Mouse (Mus musculus): ENCODE data around the gene Vamp1. TPM values are rescaled to one million over a fixed set of nuclear protein-coding genes. Genes with fewer than 3 reads are reported as not detected.

Gene Vamp1
- polyA plus RNA-seq, 1 experiment from 2014 or later, result 3.3 TPM

DNA sequence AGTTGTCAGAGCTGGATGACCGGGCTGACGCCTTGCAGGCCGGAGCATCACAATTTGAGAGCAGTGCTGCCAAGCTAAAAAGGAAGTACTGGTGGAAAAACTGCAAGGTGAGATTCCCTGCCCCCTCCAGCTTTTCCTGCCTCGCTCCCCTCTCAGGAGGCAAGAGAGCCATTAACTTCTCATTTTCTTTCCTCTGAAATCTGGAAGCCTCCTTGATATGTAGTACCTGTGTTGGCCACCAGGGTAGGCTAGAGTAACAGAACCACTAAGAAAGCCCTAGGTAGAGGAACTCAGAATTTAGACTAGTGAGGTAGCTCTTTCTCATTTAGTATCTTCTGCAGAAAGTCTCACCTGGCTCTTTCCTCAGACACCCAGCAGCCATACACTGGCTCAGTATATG lies 3.6 kb downstream of the Vamp1 start:
- WGBS, result 79% methylated on average over 4 of the region's 4 CpGs
- Histone ChIP-seq H3K36me3 (no peaks in the 10 kb centered on the region), H3K4me3 (no peak overlapping the region), H3K27ac (no peak overlapping the region), H3K27me3 (ENCODE audit: insufficient read depth, poor library complexity, severe bottlenecking) (peaks cover 10% of the 10 kb centered on the region), H3K4me1 (replicated peaks) (peaks cover 15% of the 10 kb centered on the region), H3K9me3 (no peaks in the 10 kb centered on the region)
- DNase-seq (ENCODE audit: low spot score), result peak; percentile 31

DNA sequence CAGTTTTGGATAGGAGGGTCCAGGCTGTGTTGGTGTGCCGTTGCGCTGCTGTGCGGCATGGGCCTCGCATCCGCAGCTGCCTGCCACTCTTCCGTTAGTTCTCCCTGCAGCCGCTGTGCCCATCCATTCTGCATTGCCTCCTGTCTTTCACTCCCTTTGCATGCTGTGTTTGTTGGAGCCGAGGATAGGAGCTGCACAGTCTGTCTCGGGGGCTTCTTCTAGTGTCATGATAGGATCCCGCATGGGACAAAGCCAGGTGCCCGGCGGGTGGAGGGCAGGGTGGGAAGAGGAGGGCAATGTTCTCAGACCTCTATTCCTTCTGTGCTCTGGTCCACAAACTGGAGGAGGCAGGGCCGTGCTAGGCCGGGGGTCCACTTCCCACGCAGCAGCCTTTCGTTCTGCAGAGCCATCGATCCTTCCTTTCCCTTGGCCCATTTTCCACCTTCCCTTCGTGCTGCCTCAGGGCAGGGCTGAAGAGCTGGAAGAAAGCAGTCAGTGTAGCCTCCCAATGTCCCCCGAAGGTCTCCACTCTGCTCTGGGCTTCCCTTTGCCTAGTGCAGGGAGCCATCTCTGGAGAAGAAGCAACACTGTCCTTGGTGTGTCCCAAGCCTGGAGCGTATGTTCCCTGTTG lies 5.9 kb downstream of the Vamp1 start:
- H3K36me3 ChIP-seq, result peaks cover 4% of the 10 kb centered on the region; the same call in 1 of the 2 replicates
- peaks cover 9% of the 10 kb centered on the region for H3K27me3 ChIP-seq (ENCODE audit: insufficient read depth, poor library complexity, severe bottlenecking)
- DNase-seq (ENCODE audit: low spot score), result no peak
- 90% methylated on average over 20 of the region's 20 CpGs for WGBS
- H3K27ac ChIP-seq, result no peak overlapping the region
- peaks cover 4% of the 10 kb centered on the region for H3K4me1 ChIP-seq (replicated peaks)
- no peak overlapping the region for H3K4me3 ChIP-seq
- H3K9me3 ChIP-seq, result no peaks in the 10 kb centered on the region

DNA sequence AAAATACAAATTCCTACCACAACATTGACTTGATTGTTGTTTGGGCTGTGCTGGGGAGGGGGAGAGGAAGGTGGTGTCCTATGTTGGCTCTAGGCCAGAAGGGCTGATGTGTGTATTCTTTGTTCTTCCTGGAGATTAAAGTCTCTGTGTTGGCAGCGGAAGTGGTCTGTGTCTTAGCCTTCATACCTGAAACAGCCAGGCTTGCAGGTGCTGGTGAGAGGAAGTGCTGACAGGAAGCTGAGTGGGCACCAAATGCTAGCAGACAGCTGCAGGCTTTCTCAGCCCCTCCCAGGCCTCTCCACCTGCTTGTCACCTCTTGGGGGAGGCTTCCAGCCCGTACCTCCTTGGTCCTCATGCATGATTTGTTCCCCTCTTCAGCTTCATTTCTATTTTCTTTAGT lies 6.8 kb downstream of the Vamp1 start:
- Histone ChIP-seq H3K36me3 (peaks cover 4% of the 10 kb centered on the region; the same call in 1 of the 2 replicates), H3K27me3 (ENCODE audit: insufficient read depth, poor library complexity, severe bottlenecking) (peaks cover under 1% of the 10 kb centered on the region; the same call in 1 of the 2 replicates), H3K4me3 (no peak overlapping the region), H3K27ac (no peak overlapping the region), H3K9me3 (no peaks in the 10 kb centered on the region), H3K4me1 (replicated peaks) (no peaks in the 10 kb centered on the region)
- WGBS, result 69% methylated on average over 2 of the region's 2 CpGs
- DNase-seq (ENCODE audit: low spot score), result no peak

DNA sequence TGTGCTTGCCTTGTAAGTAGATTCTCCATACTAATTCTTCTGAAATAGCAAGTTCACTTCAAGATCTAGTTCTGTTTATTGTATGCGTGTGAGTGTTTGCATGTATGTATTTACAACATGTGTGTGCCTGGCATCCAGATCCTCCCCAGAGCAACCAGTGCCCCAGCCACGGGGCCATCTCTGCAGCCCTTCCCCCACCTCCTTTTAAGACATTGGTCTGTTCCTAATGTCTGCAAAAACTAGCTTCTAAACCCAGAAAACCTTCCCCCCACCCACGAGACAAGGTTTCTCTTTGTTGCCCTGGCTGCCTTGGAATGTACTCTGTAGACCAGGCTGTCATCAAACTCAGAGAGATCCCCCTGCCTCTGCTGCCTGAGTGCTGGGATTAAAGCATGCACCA lies 7.2 kb downstream of the Vamp1 start:
- no peaks in the 10 kb centered on the region for H3K9me3 ChIP-seq
- no peak for DNase-seq (ENCODE audit: low spot score)
- H3K4me1 ChIP-seq (replicated peaks), result no peaks in the 10 kb centered on the region
- H3K27me3 ChIP-seq (ENCODE audit: insufficient read depth, poor library complexity, severe bottlenecking), result no peaks in the 10 kb centered on the region; the same call in 1 of the 2 replicates
- H3K27ac ChIP-seq, result no peak overlapping the region
- H3K4me3 ChIP-seq, result no peak overlapping the region
- H3K36me3 ChIP-seq, result peaks cover 4% of the 10 kb centered on the region; the same call in 1 of the 2 replicates
- 85% methylated on average over 3 of the region's 3 CpGs for WGBS

DNA sequence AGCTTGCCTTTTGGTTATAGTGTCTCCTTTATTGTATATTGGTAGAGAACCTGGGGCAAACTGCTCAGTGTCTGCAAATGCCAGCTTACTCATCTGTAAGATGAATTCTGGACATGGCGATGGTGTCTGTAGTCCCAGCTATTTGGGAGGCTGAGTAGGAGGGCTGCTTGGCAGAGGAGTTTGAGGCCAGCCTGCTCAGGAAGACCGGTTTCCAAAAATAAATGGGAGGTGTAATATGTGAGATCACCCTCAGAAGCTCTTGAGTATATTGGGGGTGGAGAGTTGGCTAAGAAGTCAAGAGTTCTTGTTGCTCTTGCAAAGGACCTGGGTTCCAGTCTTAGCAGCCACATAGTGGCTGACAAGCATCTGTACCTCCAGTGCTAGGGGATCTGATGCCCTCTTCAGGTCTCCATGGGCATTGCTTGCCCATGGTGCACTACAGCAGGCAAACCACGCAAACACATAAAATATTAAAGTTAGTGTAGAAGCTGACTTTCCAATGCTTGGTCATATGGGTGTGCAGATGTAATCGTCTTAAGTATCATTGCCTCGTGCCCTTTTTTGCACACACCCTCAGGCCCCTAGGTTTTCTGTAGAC lies 10.3 kb downstream of the Vamp1 start:
- no peak overlapping the region for H3K4me3 ChIP-seq
- H3K27ac ChIP-seq, result no peak overlapping the region
- H3K4me1 ChIP-seq (replicated peaks), result peaks cover 7% of the 10 kb centered on the region
- H3K27me3 ChIP-seq (ENCODE audit: insufficient read depth, poor library complexity, severe bottlenecking), result no peaks in the 10 kb centered on the region
- peaks cover 4% of the 10 kb centered on the region; the same call in 1 of the 2 replicates for H3K36me3 ChIP-seq
- H3K9me3 ChIP-seq, result no peaks in the 10 kb centered on the region
- 80% methylated on average over 5 of the region's 5 CpGs for WGBS
- no peak for DNase-seq (ENCODE audit: low spot score)

DNA sequence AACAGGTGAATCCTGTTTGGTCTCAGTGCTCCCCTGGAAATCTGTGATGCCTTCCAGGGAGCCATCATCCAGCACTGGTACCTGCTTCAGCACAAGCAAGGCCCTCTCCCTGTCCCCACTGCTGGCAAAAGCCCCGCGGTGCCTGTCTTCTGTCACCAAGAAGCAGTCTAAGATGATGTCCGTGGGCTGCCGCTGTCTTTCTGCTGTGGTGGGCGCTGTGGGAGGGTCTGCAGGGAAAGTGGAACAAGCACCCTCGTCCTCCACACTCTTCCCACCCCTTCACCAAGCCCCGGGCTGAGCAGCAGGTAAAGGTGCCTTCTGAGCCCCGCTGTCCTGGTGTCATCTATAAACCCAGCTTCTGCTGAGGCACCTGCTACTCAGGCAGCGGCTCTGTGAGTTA lies 15.2 kb downstream of the Vamp1 start:
- DNase-seq (ENCODE audit: low spot score), result no peak
- Histone ChIP-seq H3K4me3 (no peak overlapping the region), H3K27me3 (ENCODE audit: insufficient read depth, poor library complexity, severe bottlenecking) (no peaks in the 10 kb centered on the region), H3K4me1 (replicated peaks) (peaks cover 40% of the 10 kb centered on the region), H3K27ac (peak overlapping the region; percentile 64), H3K36me3 (no peaks in the 10 kb centered on the region), H3K9me3 (no peaks in the 10 kb centered on the region)
- WGBS, result 65% methylated on average over 9 of the region's 9 CpGs

DNA sequence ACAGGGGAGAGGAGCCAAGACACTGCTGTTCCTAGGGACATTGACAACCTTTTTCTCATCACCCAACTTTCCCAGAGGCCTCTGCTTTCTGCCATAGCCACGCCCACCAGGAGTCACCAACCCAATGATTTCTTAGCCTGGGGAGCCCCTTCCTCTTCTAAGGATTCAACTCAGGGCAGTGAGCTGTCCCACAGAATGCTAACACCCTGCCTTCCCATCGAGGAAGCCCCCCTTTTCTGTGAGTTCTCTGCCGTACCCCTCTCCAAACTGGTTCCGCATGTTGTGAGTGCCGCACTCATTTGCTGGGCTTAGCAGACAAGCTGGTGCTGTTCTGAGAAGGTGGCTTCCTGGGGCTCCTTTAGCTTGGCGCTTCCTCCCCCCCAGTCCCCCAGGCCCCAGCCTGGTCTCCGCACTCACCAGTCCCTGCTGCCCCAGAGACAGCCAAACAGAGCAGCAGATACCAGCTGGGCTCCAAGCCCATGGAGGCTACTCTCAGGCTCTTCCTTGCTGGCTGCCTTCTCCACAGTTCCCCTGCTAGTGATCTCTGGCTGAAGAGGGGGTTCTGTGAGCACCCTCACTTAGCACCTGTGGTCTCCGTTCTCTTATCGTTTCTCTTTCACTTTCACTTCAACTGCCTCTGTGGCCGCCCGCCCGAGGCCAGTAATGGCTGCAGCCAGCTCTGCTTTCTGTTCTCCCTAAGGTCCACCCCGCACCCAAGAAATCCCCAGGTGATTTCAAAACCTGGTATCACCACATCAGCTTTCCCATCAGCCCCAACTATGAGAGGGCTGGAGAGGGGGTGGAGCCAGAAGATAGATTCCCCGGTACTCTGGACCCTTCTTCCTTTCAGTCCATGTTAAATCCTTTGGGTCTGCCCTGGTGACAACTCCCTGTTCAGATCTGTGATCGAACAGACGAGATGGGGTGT lies 16.0 kb downstream of the Vamp1 start, which contains the start of gene Tapbpl:
Tapbpl (minus strand) TSS at position 744 of the 928 bp plus-strand sequence.
- DNase-seq (ENCODE audit: low spot score), result peak; percentile 43
- peak within 1 kb of the TSS; percentile 86 for H3K27ac ChIP-seq
- WGBS, result 10% methylated on average over 16 of the region's 16 CpGs
- no peaks in the 10 kb centered on the region for H3K36me3 ChIP-seq
- H3K27me3 ChIP-seq (ENCODE audit: insufficient read depth, poor library complexity, severe bottlenecking), result no peaks in the 10 kb centered on the region
- peaks cover 43% of the 10 kb centered on the region for H3K4me1 ChIP-seq (replicated peaks)
- peak within 1 kb of the TSS; percentile 53 for H3K4me3 ChIP-seq
- no peaks in the 10 kb centered on the region for H3K9me3 ChIP-seq

DNA sequence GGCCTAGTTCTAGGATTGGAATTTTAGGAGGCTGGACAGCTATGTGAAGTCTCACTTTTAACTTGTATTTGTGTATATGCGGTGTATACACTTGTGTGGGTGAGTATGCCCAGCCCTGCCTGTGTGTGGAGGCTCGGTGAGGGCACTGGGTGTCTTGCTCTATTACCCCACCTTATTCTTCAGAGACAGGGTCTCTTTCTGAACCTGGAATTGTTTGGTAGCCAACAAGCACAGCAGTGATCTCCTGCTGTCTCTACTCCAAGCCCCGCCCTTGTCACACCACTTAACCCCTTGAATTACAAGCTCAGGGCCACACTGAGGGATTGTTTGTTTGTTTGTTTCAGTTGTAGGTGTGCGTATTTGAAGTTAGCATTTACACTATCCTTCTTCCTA lies 16.7 kb downstream of the Vamp1 start:
- Histone ChIP-seq H3K4me1 (replicated peaks) (peaks cover 49% of the 10 kb centered on the region), H3K9me3 (no peaks in the 10 kb centered on the region), H3K27ac (peak overlapping the region; percentile 86), H3K4me3 (peak overlapping the region; percentile 53), H3K27me3 (ENCODE audit: insufficient read depth, poor library complexity, severe bottlenecking) (no peaks in the 10 kb centered on the region), H3K36me3 (no peaks in the 10 kb centered on the region)
- DNase-seq (ENCODE audit: low spot score), result no peak
- WGBS, result 49% methylated on average over 4 of the region's 4 CpGs

DNA sequence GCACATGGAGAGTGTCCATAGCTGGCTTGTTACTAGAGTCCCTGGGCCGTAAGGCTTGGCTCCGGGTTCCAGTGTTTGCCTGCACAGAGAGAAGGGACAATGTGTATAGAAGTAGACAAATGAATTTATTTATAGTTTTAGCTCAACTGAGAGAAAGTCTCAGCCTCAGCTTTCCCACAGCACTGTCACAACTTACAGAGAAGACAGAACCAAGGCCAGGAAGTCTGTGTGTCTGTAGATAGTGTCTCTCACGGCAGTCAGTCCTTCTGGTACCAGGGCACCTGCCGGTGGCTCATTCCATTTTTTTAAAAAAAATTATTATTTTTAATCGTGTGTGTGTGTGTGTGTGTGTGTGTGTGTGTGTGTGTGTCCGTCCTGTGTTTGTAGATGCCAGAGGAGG lies 17.2 kb downstream of the Vamp1 start:
- Histone ChIP-seq H3K36me3 (no peaks in the 10 kb centered on the region), H3K27me3 (ENCODE audit: insufficient read depth, poor library complexity, severe bottlenecking) (no peaks in the 10 kb centered on the region), H3K4me1 (replicated peaks) (peaks cover 49% of the 10 kb centered on the region), H3K27ac (no peak overlapping the region), H3K4me3 (no peak overlapping the region), H3K9me3 (no peaks in the 10 kb centered on the region)
- WGBS, result 86% methylated on average over 6 of the region's 6 CpGs
- no peak for DNase-seq (ENCODE audit: low spot score)

DNA sequence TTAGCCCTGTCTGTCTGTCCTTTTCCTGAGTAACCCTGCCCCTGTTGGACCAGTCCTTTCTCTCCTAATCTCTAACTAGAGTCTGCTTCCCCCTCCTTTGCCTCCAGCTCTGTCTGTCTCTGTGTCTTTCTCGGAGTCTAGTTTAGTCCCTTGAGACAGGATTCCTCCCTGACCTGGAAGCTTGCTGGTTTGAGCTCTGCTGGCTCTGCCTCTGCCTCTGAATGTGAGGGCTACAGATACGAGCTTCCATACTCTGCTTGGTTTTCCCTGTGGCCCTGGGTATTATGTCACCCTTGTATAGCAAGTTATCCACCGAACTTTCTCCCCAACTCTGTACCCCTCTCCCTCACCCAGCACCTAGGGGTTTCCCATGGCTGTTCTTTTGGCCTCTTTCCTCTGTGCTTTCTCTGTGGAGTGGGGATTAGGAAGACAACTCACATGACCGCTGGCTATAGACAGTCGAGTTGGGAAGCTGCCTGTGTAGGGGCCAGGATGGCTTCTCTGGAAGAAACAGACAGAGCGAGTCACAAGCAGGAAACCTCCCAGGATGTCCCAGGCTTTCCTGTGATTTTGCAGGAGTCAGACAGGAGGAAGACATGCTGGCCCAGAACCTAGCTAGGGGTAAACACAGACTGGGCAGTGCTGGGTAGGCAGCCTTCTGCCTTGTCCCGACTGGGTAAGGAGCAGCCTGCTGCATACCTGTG lies 18.6 kb downstream of the Vamp1 start:
- Histone ChIP-seq H3K27me3 (ENCODE audit: insufficient read depth, poor library complexity, severe bottlenecking) (no peaks in the 10 kb centered on the region), H3K27ac (no peak overlapping the region; the same call in 1 of the 2 replicates), H3K4me1 (replicated peaks) (peaks cover 47% of the 10 kb centered on the region), H3K9me3 (no peaks in the 10 kb centered on the region), H3K4me3 (no peak overlapping the region), H3K36me3 (no peaks in the 10 kb centered on the region)
- DNase-seq (ENCODE audit: low spot score), result no peak
- WGBS, result 69% methylated on average over 7 of the region's 7 CpGs

DNA sequence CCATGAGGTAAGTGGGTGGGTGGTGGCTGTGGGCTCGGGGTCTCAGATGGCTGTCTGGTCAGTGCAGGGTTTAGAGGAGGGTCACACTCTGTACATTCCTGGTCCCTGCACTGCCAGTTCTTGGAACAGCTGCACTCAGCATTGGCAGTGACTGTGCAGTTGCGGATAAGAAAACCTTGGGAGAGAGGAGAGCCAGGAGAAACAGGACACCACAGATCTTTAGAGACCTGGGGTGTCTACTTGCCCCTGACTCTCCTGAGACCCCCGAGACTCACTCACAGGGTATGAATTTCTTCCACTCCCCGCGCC lies 19.1 kb downstream of the Vamp1 start:
- Histone ChIP-seq H3K27me3 (ENCODE audit: insufficient read depth, poor library complexity, severe bottlenecking) (no peaks in the 10 kb centered on the region), H3K27ac (no peak overlapping the region), H3K4me1 (replicated peaks) (peaks cover 47% of the 10 kb centered on the region), H3K9me3 (no peaks in the 10 kb centered on the region), H3K36me3 (no peaks in the 10 kb centered on the region), H3K4me3 (no peak overlapping the region)
- 75% methylated on average over 5 of the region's 5 CpGs for WGBS
- DNase-seq (ENCODE audit: low spot score), result no peak

DNA sequence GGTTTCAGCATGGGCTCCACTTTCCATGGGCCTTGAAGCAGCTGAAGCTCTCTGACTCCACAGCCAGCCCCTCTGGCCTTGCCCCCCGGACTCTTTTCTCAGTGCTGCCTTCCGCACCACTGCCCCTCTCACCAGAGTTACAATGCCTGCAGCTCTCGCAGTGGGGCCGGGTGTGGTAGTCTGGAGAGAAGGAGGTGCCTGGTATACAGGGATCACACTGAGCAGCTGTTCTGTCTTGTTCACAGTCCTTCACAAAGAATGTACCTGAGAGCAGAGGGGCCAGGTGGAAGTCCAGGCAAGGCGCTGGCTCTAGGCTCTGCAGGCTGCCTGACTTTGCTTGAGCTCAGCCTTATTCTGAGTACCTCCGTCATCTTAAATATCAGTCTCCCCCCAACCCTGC lies 21.0 kb downstream of the Vamp1 start:
- Histone ChIP-seq H3K27ac (no peak overlapping the region; the same call in 1 of the 2 replicates), H3K36me3 (no peaks in the 10 kb centered on the region), H3K27me3 (ENCODE audit: insufficient read depth, poor library complexity, severe bottlenecking) (no peaks in the 10 kb centered on the region), H3K4me1 (replicated peaks) (peaks cover 36% of the 10 kb centered on the region), H3K4me3 (no peak overlapping the region), H3K9me3 (no peaks in the 10 kb centered on the region)
- WGBS, result 63% methylated on average over 6 of the region's 6 CpGs
- DNase-seq (ENCODE audit: low spot score), result no peak

Measured in hindbrain, embryonic 10.5 days (tissue).